Mouse (Mus musculus) neural tube, embryonic 14.5 days (tissue): ENCODE data around the gene Gm49369. TPM values are rescaled to one million over a fixed set of nuclear protein-coding genes. Genes with fewer than 3 reads are reported as not detected.
"Not testable (repeated sequence)": the region's sequence is repeated elsewhere in the genome, so short reads cannot be mapped to it uniquely, and the experiment has no call there.

Source experiments
- ATAC-seq: fragments of 200-750 bp; cut with Nextera tagmentation; 2 replicates; pipeline ENCODE4 v1.8.0; 2017; ENCODE audit warnings: low read depth, mild to moderate bottlenecking, moderate TSS enrichment, moderate library complexity
- H3K27ac ChIP-seq: fragments of 300-500 bp; sonication (generic); 2 replicates; pipeline ENCODE4 v1.5.1; 2014; ENCODE audit warnings: low read depth, mild to moderate bottlenecking, control low read depth, low read length, moderate library complexity, mixed read lengths
- H3K27me3 ChIP-seq: fragments of 300-500 bp; sonication (generic); 2 replicates; pipeline ENCODE4 v1.6.1; 2014; ENCODE audit warnings: low read length; ENCODE audit not compliant: control insufficient read depth, insufficient read depth
- H3K36me3 ChIP-seq: fragments of 300-500 bp; sonication (generic); 2 replicates; pipeline ENCODE4 v1.6.1; 2014; ENCODE audit warnings: low read length, mixed read lengths; ENCODE audit not compliant: control insufficient read depth, insufficient read depth
- H3K4me1 ChIP-seq: fragments of 300-500 bp; sonication (generic); 2 replicates; pipeline ENCODE4 v1.6.1; 2014; ENCODE audit warnings: low read length; ENCODE audit not compliant: control insufficient read depth, insufficient read depth
- H3K4me2 ChIP-seq: fragments of 300-500 bp; sonication (generic); 2 replicates; pipeline ENCODE4 v1.6.1; 2014; ENCODE audit warnings: mild to moderate bottlenecking, low read depth, low read length, control low read depth
- H3K4me3 ChIP-seq: fragments of 300-500 bp; sonication (generic); 2 replicates; pipeline ENCODE4 v1.5.1; 2014; ENCODE audit warnings: low read depth, low read length, control low read depth, mixed read lengths
- H3K9ac ChIP-seq: fragments of 300-500 bp; sonication (generic); replicated peaks from 2 replicates; pipeline ENCODE4 v1.6.1; 2014; ENCODE audit warnings: low read depth, mild to moderate bottlenecking, control low read depth, low read length, mixed read lengths
- H3K9me3 ChIP-seq: fragments of 300-500 bp; sonication (generic); 2 replicates; pipeline ENCODE4 v1.6.1; 2016; ENCODE audit warnings: low read length; ENCODE audit not compliant: control insufficient read depth
- WGBS: fragments of 180-500 bp; shearing (Covaris S2); extraction: QIAGEN DNeasy Blood & Tissue Kit; methylation state at CpG from one replicate; pipeline ENCODE4 v1.1.7; 2014; 5-methylcytosine and 5-hydroxymethylcytosine counted together
- polyA plus RNA-seq: library from polyadenylated mRNA; unstranded; fragments of >200 nt; fragmentation: Nextera tagmentation; extraction: Ambion mirVana; gene quantifications from 2 replicates; pipeline ENCODE4 v1.2.1, GENCODE M21; 2014

Gene Gm49369
- polyA plus RNA-seq, 1 experiment from 2014 or later = 2.9 TPM

DNA sequence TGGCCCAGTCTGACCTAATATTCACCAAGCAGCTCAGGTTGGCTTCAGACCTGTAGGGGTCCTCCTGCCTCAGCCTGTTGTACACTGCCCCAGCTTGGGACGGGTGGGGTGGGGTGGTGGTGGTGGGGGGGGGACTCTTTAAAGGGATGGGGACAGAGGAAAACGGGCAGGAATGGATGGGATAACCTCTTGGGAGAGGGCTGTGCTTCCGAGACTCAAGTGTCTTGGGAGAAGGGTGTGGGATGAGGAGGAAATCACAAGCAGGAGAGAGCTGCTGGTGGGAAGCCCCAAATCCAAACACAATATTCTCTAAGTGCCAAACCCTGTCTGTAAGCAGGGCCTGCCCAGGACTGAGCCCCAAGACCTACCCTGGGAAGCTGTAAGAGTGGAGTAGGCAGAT lies 33.8 kb upstream of the Gm49369 start:
- ATAC-seq = no peak
- WGBS = 75% methylated on average over 3 of the region's 3 CpGs
- no peaks in the 10 kb centered on the region for H3K4me1 ChIP-seq

DNA sequence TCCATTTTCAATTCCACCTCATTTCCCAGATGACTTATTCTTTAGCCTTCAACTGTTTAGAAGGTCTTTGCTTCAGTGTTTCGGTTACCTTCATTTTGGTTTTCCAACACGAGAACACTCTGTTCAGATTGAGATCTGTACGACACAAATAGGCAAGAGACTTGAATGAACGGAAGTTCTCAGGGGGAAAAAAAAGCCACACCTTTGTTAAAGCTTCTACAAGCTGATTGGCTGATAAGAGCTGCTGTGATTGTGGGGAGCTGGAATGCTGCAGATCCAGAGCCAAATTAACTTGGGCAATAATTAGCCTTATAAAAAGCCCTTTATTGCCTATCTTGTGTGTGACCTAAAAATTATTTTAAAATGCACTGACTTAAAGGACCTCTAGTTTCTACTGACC lies 32.8 kb upstream of the Gm49369 start:
- WGBS = 67% methylated on average over 4 of the region's 4 CpGs
- no peaks in the 10 kb centered on the region for H3K36me3 ChIP-seq
- ATAC-seq = no peak
- no peak overlapping the region for H3K4me2 ChIP-seq
- H3K27ac ChIP-seq = no peak overlapping the region
- H3K4me3 ChIP-seq = no peak overlapping the region
- no peaks in the 10 kb centered on the region for H3K27me3 ChIP-seq
- no peaks in the 10 kb centered on the region for H3K4me1 ChIP-seq
- H3K9me3 ChIP-seq = no peaks in the 10 kb centered on the region
- H3K9ac ChIP-seq = no peak overlapping the region

More for the DNA sequence above, 33.8 kb upstream of the Gm49369 start:
- Histone ChIP-seq H3K9ac (no peak overlapping the region), H3K36me3 (no peaks in the 10 kb centered on the region), H3K4me3 (no peak overlapping the region), H3K27ac (no peak overlapping the region), H3K4me2 (no peak overlapping the region), H3K27me3 (no peaks in the 10 kb centered on the region), H3K9me3 (no peaks in the 10 kb centered on the region)

DNA sequence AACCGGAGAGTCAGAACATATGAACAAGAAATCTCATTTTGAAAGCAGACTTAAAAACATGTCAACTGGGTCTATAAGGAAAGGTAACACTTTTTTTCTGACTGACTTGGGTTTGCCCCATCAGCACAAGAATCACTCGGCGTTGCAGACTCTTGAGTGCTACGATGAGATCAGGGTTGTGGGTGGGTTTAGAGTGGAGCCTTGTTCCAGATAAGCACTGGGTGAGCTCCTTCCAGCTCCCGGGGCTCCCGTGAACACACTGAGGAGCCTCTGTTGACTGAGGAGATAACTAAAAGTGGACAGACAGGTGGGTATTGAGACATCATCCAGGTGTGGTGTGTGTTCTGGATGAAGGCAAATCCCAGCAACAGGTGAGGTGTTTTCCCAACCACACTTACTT lies 30.8 kb upstream of the Gm49369 start:
- no peak overlapping the region for H3K27ac ChIP-seq
- 94% methylated on average over 6 of the region's 6 CpGs for WGBS
- no peaks in the 10 kb centered on the region for H3K36me3 ChIP-seq
- no peaks in the 10 kb centered on the region for H3K4me1 ChIP-seq
- no peak overlapping the region for H3K4me2 ChIP-seq
- no peaks in the 10 kb centered on the region for H3K27me3 ChIP-seq
- no peak overlapping the region for H3K4me3 ChIP-seq
- H3K9me3 ChIP-seq = no peaks in the 10 kb centered on the region
- no peak for ATAC-seq
- no peak overlapping the region for H3K9ac ChIP-seq

DNA sequence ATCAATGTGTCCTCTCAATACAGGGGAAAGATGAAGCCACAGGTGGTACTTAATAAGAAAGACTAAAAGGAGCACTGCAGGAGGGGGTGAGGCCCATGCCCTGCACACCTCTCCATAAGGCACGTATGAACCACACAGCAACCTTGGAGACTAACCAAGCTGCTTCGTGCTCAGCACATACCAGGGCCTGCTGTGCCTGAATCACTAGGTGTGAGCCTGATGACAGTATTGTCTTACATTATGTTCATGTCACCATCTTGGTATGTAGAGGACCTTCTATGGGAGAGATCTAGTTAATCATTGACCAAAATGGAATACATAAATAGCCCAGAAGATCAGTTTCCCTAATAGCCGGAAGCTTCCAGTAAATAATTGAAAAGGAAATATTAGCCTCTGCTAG lies 27.1 kb upstream of the Gm49369 start:
- Histone ChIP-seq H3K9ac (no peak overlapping the region), H3K9me3 (no peaks in the 10 kb centered on the region), H3K4me3 (no peak overlapping the region), H3K4me2 (no peak overlapping the region), H3K4me1 (no peaks in the 10 kb centered on the region), H3K27ac (no peak overlapping the region), H3K27me3 (no peaks in the 10 kb centered on the region), H3K36me3 (no peaks in the 10 kb centered on the region)
- ATAC-seq = no peak
- 86% methylated on average over 3 of the region's 3 CpGs for WGBS

DNA sequence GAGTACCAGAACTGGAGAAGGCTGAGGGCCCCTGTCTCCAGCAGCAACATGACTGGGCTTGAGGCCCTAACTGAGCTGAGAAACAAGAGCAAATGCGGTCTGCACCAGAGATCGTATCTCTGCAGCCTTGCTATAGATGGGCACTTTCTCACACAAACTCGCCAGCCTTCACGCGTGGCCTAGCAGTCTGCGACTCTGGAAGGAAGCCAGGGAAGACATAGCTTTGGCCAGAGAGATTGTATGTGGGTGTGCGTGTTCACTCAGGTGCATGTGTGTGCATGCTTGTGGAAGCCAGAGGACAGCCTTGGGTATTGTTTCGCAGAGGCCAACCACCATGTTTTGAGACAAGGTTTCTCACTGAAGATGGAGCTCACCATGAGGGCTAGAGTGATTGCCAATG lies 26.2 kb upstream of the Gm49369 start:
- H3K27me3 ChIP-seq = no peaks in the 10 kb centered on the region
- H3K4me3 ChIP-seq = no peak overlapping the region
- H3K27ac ChIP-seq = no peak overlapping the region
- no peaks in the 10 kb centered on the region for H3K36me3 ChIP-seq
- H3K9me3 ChIP-seq = no peaks in the 10 kb centered on the region
- no peaks in the 10 kb centered on the region for H3K4me1 ChIP-seq
- H3K9ac ChIP-seq = no peak overlapping the region
- H3K4me2 ChIP-seq = no peak overlapping the region
- no peak for ATAC-seq
- 95% methylated on average over 8 of the region's 8 CpGs for WGBS

DNA sequence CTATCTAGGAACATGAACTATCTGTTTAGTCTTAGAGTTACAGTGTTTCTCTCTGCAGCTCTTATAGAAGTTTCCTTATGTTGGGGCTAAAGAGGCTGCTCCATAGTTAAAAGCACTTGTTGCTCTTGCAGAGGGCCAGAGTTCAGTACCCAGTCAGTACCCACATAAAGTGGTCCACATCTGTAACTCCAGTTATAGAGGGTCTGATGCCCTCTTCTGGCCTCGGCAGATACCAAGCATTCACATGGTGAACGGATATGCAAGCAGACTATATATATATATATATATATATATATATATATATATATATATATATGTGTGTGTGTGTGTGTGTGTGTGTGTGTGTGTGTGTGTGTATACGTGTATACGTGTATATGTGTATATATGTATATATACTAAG lies 25.5 kb upstream of the Gm49369 start:
- Histone ChIP-seq H3K4me1 (no peaks in the 10 kb centered on the region), H3K36me3 (no peaks in the 10 kb centered on the region), H3K27me3 (no peaks in the 10 kb centered on the region), H3K4me3 (no peak overlapping the region), H3K27ac (no peak overlapping the region), H3K9me3 (no peaks in the 10 kb centered on the region), H3K9ac (no peak overlapping the region), H3K4me2 (no peak overlapping the region)
- 83% methylated on average over 4 of the region's 4 CpGs for WGBS
- no peak for ATAC-seq

DNA sequence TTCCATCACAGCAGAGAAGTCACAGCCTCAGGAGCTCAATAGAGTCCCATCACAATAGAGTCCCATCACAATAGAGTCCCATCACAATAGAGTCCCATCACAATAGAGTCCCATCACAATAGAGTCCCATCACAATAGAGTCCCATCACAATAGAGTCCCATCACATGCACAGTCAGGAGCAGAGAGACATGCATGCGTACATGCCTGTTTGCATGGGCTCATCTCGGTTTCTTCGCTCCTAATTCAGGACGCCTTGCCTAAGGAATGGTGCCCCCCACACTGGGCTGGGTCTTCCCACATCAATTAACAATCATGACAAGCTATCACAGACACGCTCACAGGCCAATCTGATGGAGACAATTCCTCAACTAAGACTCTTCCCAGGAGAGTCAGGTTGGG lies 22.7 kb upstream of the Gm49369 start:
- H3K27ac ChIP-seq, H3K4me2 ChIP-seq, H3K4me3 ChIP-seq, H3K27me3 ChIP-seq, H3K9ac ChIP-seq, H3K36me3 ChIP-seq, ATAC-seq, H3K9me3 ChIP-seq, H3K4me1 ChIP-seq: not testable (repeated sequence)
- WGBS = 86% methylated on average over 5 of the region's 5 CpGs

DNA sequence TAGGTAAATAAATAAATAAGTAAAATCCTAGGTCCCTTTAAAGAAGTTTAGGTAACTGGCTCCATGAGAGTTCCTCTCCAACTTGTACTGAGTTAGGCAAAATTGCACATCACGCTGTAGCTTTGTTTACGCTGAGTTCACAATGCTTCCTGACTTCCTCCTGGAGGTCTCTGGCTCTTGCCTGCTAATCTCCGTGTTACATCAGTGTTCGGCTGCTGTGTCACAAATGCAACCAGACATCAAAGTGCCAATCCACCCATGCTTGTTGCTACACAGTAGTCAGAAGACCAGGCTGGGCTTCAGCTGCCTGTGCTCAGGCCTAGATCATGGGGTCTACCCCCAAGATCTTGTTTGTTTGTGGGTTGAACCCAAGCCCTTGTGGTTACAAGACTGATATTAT lies 21.1 kb upstream of the Gm49369 start:
- WGBS = 84% methylated on average over 4 of the region's 4 CpGs

DNA sequence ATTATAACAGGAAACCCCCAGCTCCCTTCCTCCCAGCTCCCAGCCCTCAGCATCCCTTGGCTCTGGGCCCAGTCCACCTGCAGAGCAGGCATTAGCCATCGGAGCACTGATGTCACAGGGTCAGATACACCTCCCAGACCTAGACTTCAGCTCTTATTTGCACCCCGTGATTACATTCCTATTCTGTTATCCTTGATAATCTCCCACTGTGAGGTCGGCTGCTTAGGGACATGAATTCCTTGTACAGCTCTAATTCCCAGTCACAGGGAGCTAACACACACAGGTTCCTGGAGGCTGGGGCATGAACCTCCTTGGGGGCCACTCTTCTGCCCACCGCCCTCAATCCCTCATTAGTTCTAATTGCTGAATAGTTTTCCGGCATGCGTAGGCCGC lies 18.3 kb upstream of the Gm49369 start:
- Histone ChIP-seq H3K27me3 (no peaks in the 10 kb centered on the region), H3K9ac (no peak overlapping the region), H3K27ac (no peak overlapping the region), H3K9me3 (no peaks in the 10 kb centered on the region), H3K4me1 (0 out of 2 replicates have a peak, but pooled peaks cover 2% of the 10 kb centered on the region), H3K4me2 (no peak overlapping the region), H3K36me3 (no peaks in the 10 kb centered on the region), H3K4me3 (no peak overlapping the region)
- no peak for ATAC-seq
- 56% methylated on average over 7 of the region's 7 CpGs for WGBS

More for the DNA sequence above, 21.1 kb upstream of the Gm49369 start:
- ATAC-seq = no peak
- Histone ChIP-seq H3K4me2 (no peak overlapping the region), H3K9me3 (no peaks in the 10 kb centered on the region), H3K9ac (no peak overlapping the region), H3K27ac (no peak overlapping the region), H3K27me3 (no peaks in the 10 kb centered on the region), H3K36me3 (no peaks in the 10 kb centered on the region), H3K4me1 (0 out of 2 replicates have a peak, but pooled peaks cover 2% of the 10 kb centered on the region), H3K4me3 (no peak overlapping the region)
